9 mouse cellular contexts compared by ENCODE assay signal in the genomic region with DNA sequence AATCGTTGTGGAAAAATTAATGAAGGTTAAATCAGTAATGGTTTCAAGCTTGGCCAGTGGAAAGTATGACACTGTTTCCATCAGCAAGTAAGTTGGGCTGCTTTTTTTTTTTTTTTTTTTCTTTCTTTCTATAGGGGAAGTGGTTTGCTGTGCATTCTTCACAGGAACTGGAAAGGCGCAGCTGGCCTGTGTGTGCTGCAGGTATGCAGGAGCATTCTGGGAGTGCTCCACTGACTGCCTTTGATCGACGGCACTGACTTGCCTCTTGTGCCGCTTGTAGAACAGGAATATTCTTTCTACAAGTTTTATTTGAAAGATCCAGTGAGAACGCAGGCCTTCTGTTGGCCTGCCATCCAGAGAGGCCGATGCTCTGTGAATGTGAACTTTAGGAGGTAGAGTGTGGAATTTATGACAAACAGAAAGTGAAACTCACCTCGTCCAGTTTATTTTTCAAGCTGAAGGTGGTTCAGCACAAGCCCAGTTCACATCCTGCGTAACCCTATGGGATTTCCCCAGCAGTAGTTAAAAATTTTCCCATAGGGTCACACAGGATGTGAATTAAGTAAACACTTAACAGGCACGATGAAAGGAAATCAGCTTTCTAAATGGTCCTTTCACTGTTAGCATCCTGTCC.
DNase-seq lines count a peak whose midpoint lies in the region; ATAC-seq and TF ChIP-seq lines count a peak whose summit lies in the region.
"Had no signal": no experiment of that assay in that cellular context is flagged by ENCODE, and none has a peak within 500 bp of the region (broad histone marks: within the 10 kb centered on the region; RNA-seq: fewer than 3 reads in every experiment).

No protein-coding gene starts in this region.

- 51% methylated on average over 10 of the region's 10 CpGs for WGBS in heart, embryonic 16.5 days
- WGBS in lung, embryonic 15.5 days: 30% methylated on average over 10 of the region's 10 CpGs
- WGBS in midbrain, embryonic 16.5 days: 86% methylated on average over 10 of the region's 10 CpGs
- 75% methylated on average over 10 of the region's 10 CpGs for WGBS in neural tube, embryonic 15.5 days

- H3K4me2 ChIP-seq in heart, embryonic 16.5 days (ENCODE audit: low read depth, low read length): peak overlapping the region; percentile 60
- peak overlapping the region; percentile 35 for H3K4me2 ChIP-seq in lung, embryonic 15.5 days
- no peak overlapping the region for H3K4me2 ChIP-seq in midbrain, embryonic 16.5 days (ENCODE audit: low read length)
- H3K4me2 ChIP-seq in neural tube, embryonic 15.5 days: no peak overlapping the region
- H3K4me2 ChIP-seq: neural tube, embryonic 12.5 days had no signal

- peak overlapping the region; percentile 23 for H3K4me3 ChIP-seq in layer of hippocampus, adult 2 months
- peak overlapping the region; percentile 42 for H3K4me3 ChIP-seq in heart, embryonic 16.5 days (ENCODE audit: low read length)
- peak overlapping the region; percentile 25 for H3K4me3 ChIP-seq in lung, embryonic 15.5 days
- H3K4me3 ChIP-seq in midbrain, embryonic 16.5 days (ENCODE audit: low read depth, low read length): no peak overlapping the region
- no peak overlapping the region for H3K4me3 ChIP-seq in neural tube, embryonic 15.5 days (replicated peaks)
- H3K4me3 ChIP-seq: neural tube, embryonic 12.5 days had no signal

- TF ChIP-seq CTCF in layer of hippocampus, adult 2 months (conservative IDR thresholded peaks at IDR 0.05): no peak

- no peak for DNase-seq in layer of hippocampus, adult 2 months (ENCODE audit: low spot score in 2 of 2)
- DNase-seq in layer of hippocampus, postnatal 25 days (ENCODE audit: extremely low spot score in 1 of 2, low spot score in 1 of 2): no peak
- DNase-seq in thymus, postnatal 0 days (ENCODE audit: low spot score): peak; percentile 87
- DNase-seq in adrenal gland, adult 2 months: no peak

- H3K4me1 ChIP-seq in heart, embryonic 16.5 days (ENCODE audit: control insufficient read depth, insufficient read depth, low read length): peaks cover 7% of the 10 kb centered on the region
- peaks cover 17% of the 10 kb centered on the region for H3K4me1 ChIP-seq in lung, embryonic 15.5 days
- peaks cover 2% of the 10 kb centered on the region; the same call in 1 of the 2 replicates for H3K4me1 ChIP-seq in midbrain, embryonic 16.5 days (ENCODE audit: control insufficient read depth, insufficient read depth, low read length)
- H3K4me1 ChIP-seq in neural tube, embryonic 15.5 days: no peaks in the 10 kb centered on the region
- H3K4me1 ChIP-seq: neural tube, embryonic 12.5 days had no signal

- H3K36me3 ChIP-seq in heart, embryonic 16.5 days (ENCODE audit: control insufficient read depth, insufficient read depth): no peaks in the 10 kb centered on the region
- H3K36me3 ChIP-seq in lung, embryonic 15.5 days: no peaks in the 10 kb centered on the region
- no peaks in the 10 kb centered on the region for H3K36me3 ChIP-seq in midbrain, embryonic 16.5 days (ENCODE audit: control insufficient read depth, insufficient read depth, low read length)
- H3K36me3 ChIP-seq in neural tube, embryonic 15.5 days: no peaks in the 10 kb centered on the region
- H3K36me3 ChIP-seq: neural tube, embryonic 12.5 days had no signal

- peak overlapping the region; percentile 76 for H3K27ac ChIP-seq in layer of hippocampus, adult 2 months
- H3K27ac ChIP-seq in heart, embryonic 16.5 days (ENCODE audit: low read length): peak overlapping the region; percentile 88
- peak overlapping the region; percentile 83 for H3K27ac ChIP-seq in lung, embryonic 15.5 days
- H3K27ac ChIP-seq in midbrain, embryonic 16.5 days (ENCODE audit: low read length): no peak overlapping the region
- H3K27ac ChIP-seq in neural tube, embryonic 15.5 days (replicated peaks): no peak overlapping the region
- H3K27ac ChIP-seq: neural tube, embryonic 12.5 days had no signal

- H3K27me3 ChIP-seq in heart, embryonic 16.5 days (ENCODE audit: control insufficient read depth, insufficient read depth, low read length): no peaks in the 10 kb centered on the region
- no peaks in the 10 kb centered on the region for H3K27me3 ChIP-seq in lung, embryonic 15.5 days
- no peaks in the 10 kb centered on the region for H3K27me3 ChIP-seq in midbrain, embryonic 16.5 days (ENCODE audit: control insufficient read depth, insufficient read depth, low read depth, low read length)
- H3K27me3 ChIP-seq in neural tube, embryonic 15.5 days (replicated peaks): no peaks in the 10 kb centered on the region
- H3K27me3 ChIP-seq: neural tube, embryonic 12.5 days had no signal

- no peaks in the 10 kb centered on the region for H3K9me3 ChIP-seq in heart, embryonic 16.5 days (replicated peaks; ENCODE audit: control insufficient read depth, low read length)
- H3K9me3 ChIP-seq in lung, embryonic 15.5 days: no peaks in the 10 kb centered on the region
- no peaks in the 10 kb centered on the region for H3K9me3 ChIP-seq in midbrain, embryonic 16.5 days (replicated peaks; ENCODE audit: control insufficient read depth, low read length, poor library complexity, severe bottlenecking)
- H3K9me3 ChIP-seq in neural tube, embryonic 15.5 days (replicated peaks): no peaks in the 10 kb centered on the region
- H3K9me3 ChIP-seq: neural tube, embryonic 12.5 days had no signal

- peak overlapping the region; percentile 61; the same call in 1 of the 2 replicates for H3K9ac ChIP-seq in heart, embryonic 16.5 days (ENCODE audit: low read length)
- no peak overlapping the region; the same call in 1 of the 2 replicates for H3K9ac ChIP-seq in lung, embryonic 15.5 days
- no peak overlapping the region for H3K9ac ChIP-seq in midbrain, embryonic 16.5 days (ENCODE audit: low read depth, low read length)
- H3K9ac ChIP-seq in neural tube, embryonic 15.5 days (replicated peaks): no peak overlapping the region
- H3K9ac ChIP-seq: neural tube, embryonic 12.5 days had no signal

- peak; percentile 46 for ATAC-seq in heart, embryonic 16.5 days (replicated peaks; ENCODE audit: extremely low read depth, insufficient read depth, low FRiP score)
- ATAC-seq in lung, embryonic 15.5 days (ENCODE audit: borderline replicate concordance, extremely low read depth, low FRiP score, low TSS enrichment): peak; percentile 44; the same call in 1 of the 2 replicates
- ATAC-seq in midbrain, embryonic 16.5 days: no peak
- no peak for ATAC-seq in neural tube, embryonic 15.5 days (ENCODE audit: low FRiP score)

Comparison
In these comparisons a context has a peak if more than half of its experiments do, and no peak if none do; other contexts are left out.
1. H3K27ac ChIP-seq: peak in layer of hippocampus, adult 2 months (single experiment), heart, embryonic 16.5 days (single experiment) and lung, embryonic 15.5 days (single experiment); none in midbrain, embryonic 16.5 days (single experiment) and neural tube, embryonic 15.5 days (single experiment).
2. H3K4me3 ChIP-seq: peak in layer of hippocampus, adult 2 months (single experiment), heart, embryonic 16.5 days (single experiment) and lung, embryonic 15.5 days (single experiment); none in midbrain, embryonic 16.5 days (single experiment) and neural tube, embryonic 15.5 days (single experiment).
3. ATAC-seq: peak in heart, embryonic 16.5 days (single experiment) and lung, embryonic 15.5 days (single experiment); none in midbrain, embryonic 16.5 days (single experiment) and neural tube, embryonic 15.5 days (single experiment).
4. H3K4me2 ChIP-seq: peak in heart, embryonic 16.5 days (single experiment) and lung, embryonic 15.5 days (single experiment); none in midbrain, embryonic 16.5 days (single experiment) and neural tube, embryonic 15.5 days (single experiment).